Mouse (Mus musculus) CH12.LX (cell line): Measurements from ENCODE around the gene Sept10. TPM values are rescaled to one million over a fixed set of nuclear protein-coding genes. Genes with fewer than 3 reads are reported as not detected.

Source experiments
- DNase-seq: peaks from one replicate; pipeline ENCODE4 v3.0.0-alpha.2; 2013; ENCODE audit errors: extremely low read depth
- H3K27ac ChIP-seq: 2 replicates; pipeline ENCODE4 v1.5.1; 2012; ENCODE audit warnings: low read depth, mild to moderate bottlenecking, control low read depth, moderate library complexity; ENCODE audit not compliant: insufficient read depth
- H3K27me3 ChIP-seq: replicated peaks from 2 replicates; pipeline ENCODE3; 2012; ENCODE audit warnings: inconsistent platforms
- H3K36me3 ChIP-seq, 2 experiments: replicated peaks in 1 of 2; 2 replicates each; pipeline versions ENCODE3 to v1.6.1; 2012; ENCODE audit warnings: inconsistent platforms in 1 of 2, low read length in 1 of 2, mild to moderate bottlenecking in 1 of 2, mixed read lengths in 1 of 2, moderate library complexity in 1 of 2; ENCODE audit not compliant: control insufficient read depth in 1 of 2, insufficient read depth in 1 of 2
- H3K4me1 ChIP-seq, 2 experiments: 2 replicates each; pipeline ENCODE4 v1.6.1; 2012; ENCODE audit warnings: inconsistent platforms in 1 of 2, moderate library complexity in 1 of 2; ENCODE audit not compliant: insufficient read depth in 2 of 2, control insufficient read depth in 1 of 2
- H3K4me2 ChIP-seq: 2 replicates; pipeline ENCODE4 v1.6.1; 2012; ENCODE audit warnings: low read depth, mild to moderate bottlenecking, control low read depth; ENCODE audit not compliant: poor library complexity, insufficient read depth, severe bottlenecking
- H3K4me3 ChIP-seq, 3 experiments: fragments of 150-350 bp in 1 of 3; sonication (generic) in 1 of 3; replicated peaks in 1 of 3; 2 replicates each; pipeline versions ENCODE3 to v1.5.1; 2011 to 2012; ENCODE audit warnings: low read depth in 2 of 3, low read length in 2 of 3, mild to moderate bottlenecking in 2 of 3, moderate library complexity in 2 of 3, control low read depth in 1 of 3, improper control_type of control experiment in 1 of 3, inconsistent platforms in 1 of 3, mixed read lengths in 1 of 3; ENCODE audit not compliant: poor library complexity in 1 of 3
- H3K79me2 ChIP-seq: replicated peaks from 2 replicates; pipeline ENCODE4 v1.6.1; 2012; ENCODE audit warnings: mild to moderate bottlenecking, moderate library complexity; ENCODE audit not compliant: control insufficient read depth, poor library complexity, insufficient read depth, severe bottlenecking; ENCODE audit errors: extremely low read depth
- H3K9ac ChIP-seq: 2 replicates; pipeline ENCODE4 v1.6.1; 2012; ENCODE audit warnings: low read depth, mild to moderate bottlenecking, control low read depth, moderate library complexity; ENCODE audit not compliant: insufficient read depth
- H3K9me3 ChIP-seq: replicated peaks from 2 replicates; pipeline ENCODE3; 2012; ENCODE audit warnings: low read length, inconsistent platforms, mixed read lengths
- BHLHE40 ChIP-seq: IDR thresholded peaks from 2 replicates; pipeline ENCODE4 v1.6.1; 2011; ENCODE audit warnings: mild to moderate bottlenecking, low read depth, low read length, improper control_type of control experiment
- CHD1 ChIP-seq: IDR thresholded peaks from 2 replicates; pipeline ENCODE4 v1.6.1; 2012; ENCODE audit warnings: low read depth, low read length, improper control_type of control experiment, inconsistent platforms
- CHD2 ChIP-seq: IDR thresholded peaks from 2 replicates; pipeline ENCODE4 v1.6.1; 2011; ENCODE audit warnings: low read length, improper control_type of control experiment
- GABPA ChIP-seq: IDR thresholded peaks from 2 replicates; pipeline ENCODE4 v1.6.1; 2012; ENCODE audit warnings: low read depth, low read length, improper control_type of control experiment, inconsistent platforms; ENCODE audit not compliant: insufficient replicate concordance
- IRF4 ChIP-seq: IDR thresholded peaks from 2 replicates; pipeline ENCODE4 v1.6.1; 2014; ENCODE audit warnings: low read depth, mild to moderate bottlenecking, inconsistent platforms, low read length, improper control_type of control experiment
- KAT2A ChIP-seq: IDR thresholded peaks from 2 replicates; pipeline ENCODE4 v1.6.1; 2012; ENCODE audit warnings: low read length, improper control_type of control experiment, inconsistent platforms; ENCODE audit not compliant: insufficient replicate concordance
- MAZ ChIP-seq: IDR thresholded peaks from 2 replicates; pipeline ENCODE4 v1.6.1; 2012; ENCODE audit warnings: low read depth, mild to moderate bottlenecking, inconsistent platforms, low read length, improper control_type of control experiment, moderate library complexity
- MEF2A ChIP-seq: IDR thresholded peaks from 2 replicates; pipeline ENCODE4 v1.6.1; 2014; ENCODE audit warnings: low read depth, mild to moderate bottlenecking, inconsistent platforms, low read length, improper control_type of control experiment, borderline replicate concordance
- MXI1 ChIP-seq: IDR thresholded peaks from 2 replicates; pipeline ENCODE4 v1.6.1; 2011; ENCODE audit warnings: mild to moderate bottlenecking, low read depth, low read length, improper control_type of control experiment
- NRF1 ChIP-seq: IDR thresholded peaks from 2 replicates; pipeline ENCODE4 v1.6.1; 2014; ENCODE audit warnings: low read depth, mild to moderate bottlenecking, inconsistent platforms, low read length, improper control_type of control experiment, moderate library complexity
- PAX5 ChIP-seq: IDR thresholded peaks from 2 replicates; pipeline ENCODE4 v1.6.1; 2012; ENCODE audit warnings: low read length, inconsistent platforms, mixed read lengths
- SMC3 ChIP-seq: IDR thresholded peaks from 2 replicates; pipeline ENCODE4 v1.6.1; 2011; ENCODE audit warnings: low read depth, low read length, improper control_type of control experiment
- TBP ChIP-seq: conservative IDR thresholded peaks from 2 replicates; pipeline ENCODE4 v1.6.1; 2011; ENCODE audit warnings: low read depth, low read length, improper control_type of control experiment
- TCF12 ChIP-seq: IDR thresholded peaks from 2 replicates; pipeline ENCODE4 v1.6.1; 2014; ENCODE audit warnings: low read depth, mild to moderate bottlenecking, inconsistent platforms, low read length, improper control_type of control experiment
- UBTF ChIP-seq: IDR thresholded peaks from 2 replicates; pipeline ENCODE4 v1.6.1; 2012; ENCODE audit warnings: low read depth, mild to moderate bottlenecking, inconsistent platforms, low read length, improper control_type of control experiment, moderate library complexity
- USF2 ChIP-seq: conservative IDR thresholded peaks from 2 replicates; pipeline ENCODE4 v1.6.1; 2011; ENCODE audit warnings: low read depth, low read length, improper control_type of control experiment
- ZMIZ1 ChIP-seq: IDR thresholded peaks from 2 replicates; pipeline ENCODE4 v1.6.1; 2012; ENCODE audit warnings: low read depth, mild to moderate bottlenecking, inconsistent platforms, low read length, improper control_type of control experiment
- ZNF384 ChIP-seq: IDR thresholded peaks from 2 replicates; pipeline ENCODE4 v1.6.1; 2012; ENCODE audit warnings: low read depth, low read length, improper control_type of control experiment, inconsistent platforms
- dilution Hi-C: fragments of 300-500 bp; cut with MboI; formaldehyde crosslinking; loops from 2 replicates; pipeline ENCODE4 v1.14.3; 2020; ENCODE audit warnings: low sequenced_read_pairs; ENCODE audit not compliant: extremely low pct_unique_long_range_greater_than_20kb, extremely low pct_ligation_motif_present
- in situ Hi-C: fragments of 300-500 bp; cut with MboI; formaldehyde crosslinking; loops from 3 replicates; pipeline ENCODE4 v1.14.3; 2019; ENCODE audit warnings: low sequenced_read_pairs, low pct_ligation_motif_present, low pct_unique_long_range_greater_than_20kb, mixed read lengths
- polyA plus RNA-seq: library from polyadenylated mRNA; unstranded; fragments of >175 nt; gene quantifications from 2 replicates; pipeline ENCODE4 v1.2.1, GENCODE M21; 2012; ENCODE audit warnings: low read depth; ENCODE audit not compliant: insufficient read length
- total RNA-seq, 2 experiments: library from RNA; depleted of rRNA; stranded (reverse); fragments of 300-350 nt in 1 of 2; fragments of >200 nt in 1 of 2; gene quantifications; 2 replicates each; pipeline ENCODE4 v1.2.3; 2012 to 2014

Gene Sept10
- total and polyA plus RNA-seq, 3 experiments: 6.9 to 13.1 (median 10.3) TPM

- H3K9me3 ChIP-seq: peaks cover 2% of the 10 kb centered on the region
- H3K36me3 ChIP-seq: no peaks in the 10 kb centered on the region
- no peaks in the 10 kb centered on the region for H3K79me2 ChIP-seq
- H3K4me2 ChIP-seq: no peak overlapping the region
- H3K27ac ChIP-seq: no peak overlapping the region
- dilution Hi-C loops: no loop called here
- TF ChIP-seq UBTF: no peak
- no peak for TF ChIP-seq TCF12
- TF ChIP-seq ZNF384: no peak
- TF ChIP-seq IRF4: no peak
- TF ChIP-seq SMC3: no peak
- no peak for TF ChIP-seq PAX5
- no peak for TF ChIP-seq GABPA
- TF ChIP-seq CHD2: no peak
- TF ChIP-seq BHLHE40: no peak
- no peak for TF ChIP-seq TBP
- TF ChIP-seq MAZ: no peak
- no peak for TF ChIP-seq NRF1
- TF ChIP-seq CHD1: no peak
- TF ChIP-seq USF2: no peak
- TF ChIP-seq ZMIZ1: no peak
- TF ChIP-seq KAT2A: no peak
- no peak overlapping the region for H3K9ac ChIP-seq
- no peaks in the 10 kb centered on the region for H3K27me3 ChIP-seq
- H3K4me3 ChIP-seq: no peak overlapping the region
- in situ Hi-C loops: no loop called here
- no peak for DNase-seq
- peaks cover 3 to 11% of the 10 kb centered on the region in 2 experiments; a peak in 3 of 4 replicates for H3K4me1 ChIP-seq
Measured at GRCm38 (mm10) chr10:59116331-59116730, 105.3 kb downstream of the Sept10 start.

GRCm38 (mm10) chr10:59115691-59116090, 106.0 kb downstream of the Sept10 start:
- Histone ChIP-seq H3K79me2 (no peaks in the 10 kb centered on the region), H3K4me3 (no peak overlapping the region), H3K4me2 (no peak overlapping the region), H3K27ac (no peak overlapping the region), H3K9me3 (peaks cover 4% of the 10 kb centered on the region), H3K27me3 (no peaks in the 10 kb centered on the region), H3K4me1 (peaks cover 3 to 16% of the 10 kb centered on the region in 2 experiments; a peak in 3 of 4 replicates), H3K9ac (no peak overlapping the region), H3K36me3 (no peaks in the 10 kb centered on the region)
- no peak for DNase-seq
- dilution Hi-C loops (no loop called here), in situ Hi-C loops (no loop called here)
- no peak for TF ChIP-seq CHD2
- TF ChIP-seq IRF4: no peak
- TF ChIP-seq MXI1: no peak
- TF ChIP-seq MEF2A: no peak
